Mouse (Mus musculus): ENCODE results near the gene Nlrc5.
"Not testable (repeated sequence)": the region's sequence is repeated elsewhere in the genome, so short reads cannot be mapped to it uniquely, and the experiment has no call there.

Gene Nlrc5

DNA sequence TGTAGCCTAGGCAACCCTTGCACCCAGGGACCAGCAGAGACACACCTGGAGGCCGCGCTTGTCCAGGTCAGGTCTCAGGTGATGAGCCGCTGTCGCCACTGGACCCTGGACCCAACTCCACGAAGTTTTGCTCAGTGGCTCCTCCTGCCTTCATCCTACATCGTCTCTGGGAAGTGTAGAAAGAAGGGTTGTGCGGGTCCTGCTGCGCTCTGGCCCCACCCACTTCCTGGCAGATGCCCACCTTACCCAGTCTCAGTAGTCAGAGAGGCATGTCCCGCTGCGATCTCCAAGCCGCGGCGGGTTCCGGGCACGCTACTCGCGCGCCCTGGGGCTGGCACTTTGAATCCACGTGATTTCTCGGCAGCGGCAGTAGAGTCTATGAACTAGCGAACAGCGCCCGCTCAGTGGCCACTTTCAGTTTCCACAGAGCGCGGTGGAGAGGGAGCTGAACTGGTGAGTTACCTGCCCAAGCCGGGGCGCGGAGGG, at the start of gene Nlrc5:
Gene Nlrc5 (plus strand): TSS at position 376 of the 486 bp plus-strand sequence.
- DNase-seq (ENCODE audit: low spot score), result peak; percentile 73

DNA sequence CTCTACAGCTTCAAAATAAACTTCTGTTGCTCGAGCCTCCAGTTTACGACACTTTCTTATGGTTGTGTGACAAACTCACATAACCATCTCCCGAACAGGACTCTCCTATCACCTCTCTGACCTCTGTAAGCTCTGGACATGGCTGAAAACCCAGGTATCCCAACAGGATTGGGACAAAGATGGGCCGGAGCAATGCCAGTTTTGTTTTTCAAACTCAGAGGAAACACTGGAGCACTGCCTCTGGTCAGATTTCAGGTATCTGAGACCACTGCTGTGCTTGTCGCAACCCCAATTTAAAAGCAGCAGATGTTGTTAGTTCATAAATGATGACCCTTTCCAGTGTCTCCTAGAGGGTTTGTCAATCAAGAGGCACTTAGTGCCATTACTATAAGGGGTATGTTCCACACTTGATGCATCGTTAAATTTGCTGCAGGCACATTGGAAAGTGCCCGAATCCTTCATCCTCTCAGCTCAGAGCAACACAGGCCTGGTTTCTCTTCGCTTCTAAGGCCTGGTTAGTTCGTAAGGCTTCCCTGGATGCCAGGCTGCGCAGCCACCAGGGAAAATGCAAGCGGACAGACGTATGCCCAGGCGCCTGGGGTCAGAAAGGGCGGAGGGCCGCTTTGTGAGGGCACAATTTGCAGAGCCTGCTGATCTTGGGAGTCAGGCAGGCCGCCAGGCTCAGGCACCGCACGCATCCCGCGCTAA, 48.5 kb upstream of the Nlrc5 start:
- DNase-seq (ENCODE audit: low spot score), result no peak

GRCm38 (mm10) chr8:94386214-94387026, 47.7 kb upstream of the Nlrc5 start, which contains the start of gene Herpud1:
TSS of gene Herpud1 (plus strand) at chr8:94386438.
- DNase-seq (ENCODE audit: low spot score), result peak; percentile 98

GRCm38 (mm10) chr8:94387027-94387684, 47.0 kb upstream of the Nlrc5 start:
- DNase-seq (ENCODE audit: low spot score), result peak; percentile 79

- no peak for DNase-seq (ENCODE audit: low spot score)
These were observed 46.4 kb upstream of the Nlrc5 start for GRCm38 (mm10) chr8:94387785-94388184.

- DNase-seq (ENCODE audit: low spot score), result no peak
These were observed 44.6 kb upstream of the Nlrc5 start for GRCm38 (mm10) chr8:94389531-94389930.

GRCm38 (mm10) chr8:94390429-94390828, 43.7 kb upstream of the Nlrc5 start:
- no peak for DNase-seq (ENCODE audit: low spot score)

- no peak for DNase-seq (ENCODE audit: low spot score)
These were observed 43.2 kb upstream of the Nlrc5 start for GRCm38 (mm10) chr8:94390910-94391309.

DNA sequence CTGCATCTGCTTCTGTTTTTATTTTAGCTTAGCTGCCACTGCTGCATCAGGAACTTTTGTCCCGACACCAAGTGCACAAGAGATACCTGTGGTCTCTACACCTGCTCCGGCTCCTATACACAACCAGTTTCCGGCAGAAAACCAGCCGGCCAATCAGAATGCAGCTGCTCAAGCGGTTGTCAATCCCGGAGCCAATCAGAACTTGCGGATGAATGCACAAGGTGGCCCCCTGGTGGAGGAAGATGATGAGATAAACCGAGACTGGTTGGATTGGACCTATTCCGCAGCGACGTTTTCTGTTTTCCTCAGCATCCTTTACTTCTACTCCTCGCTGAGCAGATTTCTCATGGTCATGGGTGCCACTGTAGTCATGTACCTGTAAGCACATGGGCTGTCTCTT, 42.0 kb upstream of the Nlrc5 start:
- DNase-seq (ENCODE audit: low spot score), result peak; percentile 26

DNA sequence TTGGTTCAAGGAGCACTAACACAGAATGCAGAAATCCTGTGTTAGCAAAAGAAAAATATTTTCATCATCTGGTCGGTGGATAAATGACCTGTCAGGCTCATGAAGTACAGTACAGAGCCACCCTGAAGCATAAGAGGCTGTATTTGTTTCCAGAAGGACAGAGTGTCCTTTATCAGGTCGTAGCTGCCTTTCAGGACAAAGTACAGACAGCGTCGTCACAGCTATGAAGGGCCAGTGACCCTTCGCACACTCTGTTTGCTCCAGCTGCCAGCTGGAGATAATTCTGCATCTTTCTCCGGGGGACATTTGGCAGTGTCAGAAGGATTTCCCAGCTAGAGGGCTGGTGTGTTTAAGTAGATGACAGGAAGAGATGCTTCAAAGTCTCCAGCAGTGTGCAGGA, 41.5 kb upstream of the Nlrc5 start:
- DNase-seq (ENCODE audit: low spot score), result no peak

GRCm38 (mm10) chr8:94395851-94396540, 38.2 kb upstream of the Nlrc5 start:
- DNase-seq (ENCODE audit: low spot score), result no peak

DNA sequence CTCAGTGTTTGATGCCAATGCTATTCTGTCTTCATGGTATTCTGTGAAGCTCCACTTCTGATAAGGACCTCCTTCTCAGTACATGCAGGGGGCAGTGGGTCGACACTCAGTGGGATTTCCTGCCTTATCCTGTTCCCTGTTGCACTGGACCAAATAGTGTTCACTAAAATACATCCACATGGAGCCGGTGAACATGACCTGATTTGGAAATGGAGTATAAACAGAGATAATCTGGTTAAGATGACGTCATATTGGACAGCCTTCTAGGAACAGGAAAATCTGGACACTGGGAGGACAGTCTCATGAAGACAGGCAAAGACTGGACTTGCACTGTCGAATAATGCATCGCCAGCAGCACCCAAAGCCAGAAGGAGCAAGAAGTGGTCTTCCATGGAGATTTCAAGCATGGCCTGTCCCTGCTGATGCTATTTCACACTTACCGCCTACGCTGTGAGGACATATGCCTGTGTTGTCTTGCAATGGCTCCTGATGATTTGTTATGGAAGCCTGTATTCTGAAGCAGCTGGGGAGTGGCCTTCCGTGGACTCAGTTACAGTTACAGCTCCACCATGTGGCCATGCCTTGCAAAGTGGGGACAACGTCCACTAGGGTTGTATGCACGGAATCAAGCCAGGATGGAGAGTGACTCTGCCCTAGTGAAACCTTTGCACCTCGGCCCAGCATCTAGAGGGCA, 37.0 kb upstream of the Nlrc5 start:
- DNase-seq (ENCODE audit: low spot score), result peak; percentile 53

GRCm38 (mm10) chr8:94398587-94398986, 35.6 kb upstream of the Nlrc5 start:
- no peak for DNase-seq (ENCODE audit: low spot score)

DNA sequence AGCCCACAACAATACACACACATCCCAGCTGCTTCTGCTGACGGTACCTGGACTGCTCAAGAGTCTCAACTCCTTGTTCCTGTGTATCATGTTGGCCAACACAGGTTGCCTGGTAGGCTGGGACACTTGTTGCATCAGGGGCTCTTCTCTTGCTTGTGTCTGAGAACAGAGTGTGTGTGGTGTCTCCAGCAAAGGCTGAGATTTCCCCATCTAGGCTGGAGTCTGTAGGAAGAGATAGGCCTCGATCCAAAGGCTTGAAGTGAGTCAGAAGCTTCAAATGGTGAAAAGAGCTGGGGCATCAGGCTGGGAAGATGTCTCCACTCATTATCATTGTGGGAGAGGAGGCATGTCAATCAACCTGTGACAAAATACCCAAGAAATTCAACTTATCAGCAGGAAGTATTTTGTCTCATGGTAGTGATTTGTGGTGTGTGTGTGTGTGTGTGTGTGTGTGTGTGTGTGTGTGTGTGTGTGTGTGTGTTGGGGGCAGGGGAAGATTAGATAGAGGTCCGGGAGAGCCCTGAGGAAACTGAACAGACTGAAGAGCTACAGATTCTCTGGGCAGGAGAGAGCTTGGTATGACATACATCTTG, 34.7 kb upstream of the Nlrc5 start:
- no peak for DNase-seq (ENCODE audit: low spot score)

DNA sequence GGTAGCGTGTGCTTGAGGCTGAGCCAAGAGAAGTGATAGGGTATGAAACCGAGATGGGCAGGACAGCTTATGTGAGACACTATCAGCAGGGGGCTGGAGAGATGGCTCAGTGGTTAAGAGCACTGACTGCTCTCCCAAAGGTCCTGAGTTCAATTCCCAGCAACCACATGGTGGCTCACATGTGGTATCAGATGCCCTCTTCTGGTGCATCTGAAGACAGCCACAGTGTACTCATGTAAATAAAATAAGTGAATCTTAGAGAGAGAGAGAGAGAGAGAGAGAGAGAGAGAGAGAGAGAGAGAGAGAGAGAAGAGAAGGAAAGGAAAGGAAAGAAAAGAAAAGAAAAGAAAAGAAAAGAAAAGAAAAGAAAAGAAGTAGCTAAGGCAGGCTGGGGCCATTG, 34.2 kb upstream of the Nlrc5 start:
- not testable (repeated sequence) for DNase-seq (ENCODE audit: low spot score)

GRCm38 (mm10) chr8:94408443-94409080, 25.6 kb upstream of the Nlrc5 start:
- no peak for DNase-seq (ENCODE audit: low spot score)

DNA sequence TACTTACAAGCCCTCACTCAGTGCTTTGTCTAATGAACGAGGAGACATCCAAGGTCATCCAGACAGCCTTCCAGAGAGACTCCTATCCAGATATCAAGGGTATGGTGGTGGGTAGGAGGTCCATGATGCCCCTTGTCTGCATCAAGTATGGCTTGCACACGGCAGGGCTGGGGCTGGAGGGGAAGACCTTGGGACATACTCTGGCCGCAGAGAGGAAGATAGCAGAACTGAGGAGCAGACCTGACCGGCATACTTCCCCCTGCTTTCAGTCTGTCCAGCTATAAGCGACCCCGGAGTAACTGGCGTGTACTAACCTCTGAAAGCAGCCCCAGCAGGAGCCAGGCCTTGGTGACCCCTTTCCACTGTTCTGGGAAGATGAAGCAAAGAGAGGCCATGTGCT, 24.6 kb upstream of the Nlrc5 start:
- no peak for DNase-seq (ENCODE audit: low spot score)

GRCm38 (mm10) chr8:94412518-94412917, 21.6 kb upstream of the Nlrc5 start:
- no peak for DNase-seq (ENCODE audit: low spot score)

DNA sequence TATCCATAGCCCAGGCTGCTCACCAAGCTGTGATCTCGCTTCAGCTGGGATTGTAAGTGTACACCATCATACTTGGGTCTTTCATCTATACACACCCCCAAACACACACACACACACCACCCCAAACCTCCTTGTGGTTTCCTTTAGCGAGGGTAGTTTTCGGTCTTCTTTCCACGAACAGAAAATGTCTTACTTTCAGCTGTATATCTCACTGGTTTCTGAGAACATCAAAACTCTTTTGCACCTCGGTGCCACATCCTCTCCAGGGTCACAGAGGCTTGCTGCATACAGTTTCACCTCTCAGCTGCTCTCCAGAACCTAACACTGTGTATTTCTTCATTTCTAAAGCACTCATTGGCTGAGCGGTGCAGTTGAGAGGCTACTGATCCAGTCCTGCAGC, 20.6 kb upstream of the Nlrc5 start:
- DNase-seq (ENCODE audit: low spot score), result no peak

DNA sequence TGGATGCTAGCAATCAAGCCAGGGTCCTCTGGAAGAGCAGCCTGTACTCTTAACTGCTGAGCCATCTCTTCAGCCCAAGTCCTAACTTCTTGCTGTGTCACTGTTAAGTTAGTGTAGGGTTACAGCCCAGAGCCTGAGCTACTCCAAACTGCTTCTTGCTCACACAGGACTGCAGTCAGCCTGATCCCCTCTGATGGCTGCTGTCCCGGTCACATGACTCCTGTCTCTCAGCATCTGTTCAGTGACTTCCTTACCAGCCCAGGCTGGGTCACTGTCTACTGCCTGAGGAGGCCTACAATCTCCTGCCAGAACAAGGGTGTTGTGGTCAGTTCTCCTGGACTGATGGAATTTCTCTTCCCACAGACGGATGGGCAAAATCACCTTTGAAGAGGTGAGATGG, 18.9 kb upstream of the Nlrc5 start:
- no peak for DNase-seq (ENCODE audit: low spot score)

DNA sequence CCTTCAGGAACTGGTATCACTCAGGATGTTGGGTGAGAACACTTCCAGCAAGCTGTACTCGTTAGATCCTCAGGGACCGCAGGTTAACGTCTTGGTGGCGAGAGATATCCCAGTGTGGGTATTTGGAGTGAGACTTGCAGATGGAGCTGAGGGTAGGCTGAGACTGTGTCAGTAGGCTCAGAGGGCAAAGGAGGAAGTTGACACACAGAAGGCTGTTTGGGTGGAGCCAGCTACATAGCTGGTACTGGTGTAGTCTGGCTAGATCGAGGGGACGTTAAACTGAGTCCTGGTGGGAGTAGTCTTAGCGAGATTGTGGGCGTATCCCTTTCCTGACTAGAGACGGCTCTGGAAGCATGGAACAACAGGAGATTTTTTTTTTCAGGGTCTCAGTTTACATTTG, 16.1 kb upstream of the Nlrc5 start:
- DNase-seq (ENCODE audit: low spot score), result no peak

Measured in ovary, postnatal 36 days (tissue).